Mouse (Mus musculus) G1E-ER4 (cell line): Measurements from ENCODE around the gene Zbtb22. TPM values are rescaled to one million over a fixed set of nuclear protein-coding genes. Genes with fewer than 3 reads are reported as not detected.

Source experiments
- GATA1 ChIP-seq: IDR thresholded peaks from one replicate; pipeline ENCODE4 v1.8.0; 2012; ENCODE audit warnings: low read length, inconsistent platforms
- polyA plus RNA-seq: library from polyadenylated mRNA; stranded (reverse); fragments of >175 nt; gene quantifications from 2 replicates; pipeline ENCODE4 v1.2.3, GENCODE M21; 2012

Zbtb22 gene
- polyA plus RNA-seq, 1 experiment: 50.9 TPM

DNA sequence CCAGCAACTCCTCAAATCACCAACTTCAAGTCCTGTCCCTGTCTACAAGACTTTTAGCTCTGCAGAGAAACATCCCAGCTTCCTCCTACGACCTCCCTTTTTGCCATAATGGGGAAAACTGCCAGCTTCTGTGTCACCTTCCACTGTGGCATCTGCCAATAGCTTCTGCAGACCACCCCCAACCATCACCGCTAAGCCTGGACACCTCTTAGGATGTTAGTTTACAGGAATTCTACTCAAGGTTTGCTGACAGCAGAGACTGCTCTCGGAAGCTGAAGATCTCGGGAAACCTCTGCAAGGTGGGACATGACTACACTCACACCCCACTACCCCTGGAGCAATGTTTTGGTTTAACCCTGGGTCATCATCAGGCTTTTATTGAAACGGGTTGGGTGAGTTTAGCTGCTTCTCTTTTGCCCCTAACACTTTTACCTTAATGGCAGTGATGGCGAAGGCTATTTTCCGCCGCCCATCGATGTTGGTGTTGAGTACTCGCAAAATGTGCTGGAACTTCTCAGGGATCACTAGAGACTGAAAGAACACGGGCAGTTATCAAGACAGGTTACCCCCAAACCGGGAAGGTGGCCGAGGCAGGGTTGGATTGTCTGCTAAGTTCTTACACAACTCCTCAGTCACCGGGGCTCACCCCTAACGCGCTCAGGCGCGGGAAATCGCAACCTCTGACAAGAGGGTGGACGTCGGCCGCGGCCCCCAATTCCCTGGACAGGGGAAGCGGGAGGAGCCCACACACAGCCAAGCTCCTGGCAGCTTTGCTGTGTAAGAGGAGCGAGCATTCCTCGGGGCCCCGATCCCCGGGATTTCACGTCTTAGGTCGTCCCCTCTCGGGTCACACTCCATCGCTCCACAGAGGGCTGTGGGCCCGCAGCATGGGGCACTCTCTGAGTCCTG, 39.2 kb downstream of the Zbtb22 start:
- TF ChIP-seq GATA1: no peak

DNA sequence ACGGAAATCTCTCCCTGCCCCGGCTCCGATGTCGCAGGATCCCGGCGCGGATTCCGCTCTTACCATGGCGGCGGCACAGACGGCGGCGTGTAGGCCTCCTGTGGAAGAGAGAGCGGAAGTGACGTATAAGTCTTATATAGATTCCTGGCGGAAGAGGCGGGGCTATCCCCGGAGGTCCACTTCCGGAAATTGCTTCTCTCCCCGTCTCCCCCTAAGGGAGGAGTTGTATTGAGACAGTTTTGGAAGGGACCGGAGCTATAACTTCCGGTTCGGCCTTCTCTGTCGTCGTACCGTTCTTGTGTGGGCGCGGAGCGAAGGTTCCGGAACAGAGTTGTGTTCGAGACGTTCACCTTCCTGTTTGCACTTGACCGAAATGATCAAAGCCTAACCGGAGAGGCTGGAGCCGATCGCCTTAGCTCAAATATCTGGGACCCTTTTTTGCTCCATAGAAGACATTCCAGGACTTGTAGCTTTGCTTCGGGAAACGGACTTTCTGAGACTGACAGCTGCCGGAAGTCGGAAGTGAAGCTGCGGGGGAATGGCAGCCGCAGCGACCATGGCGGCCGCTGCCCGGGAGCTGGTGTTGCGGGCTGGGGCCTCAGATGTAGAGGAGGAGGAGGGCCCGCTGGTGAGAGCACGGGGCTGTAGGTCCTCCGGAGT, 40.0 kb downstream of the Zbtb22 start, which contains the start of the genes Vps52 and Rps18:
TSS of gene Vps52 (plus strand) at position 258 of the 660 bp plus-strand sequence.
TSS of gene Rps18 (minus strand) at position 447 of the 660 bp plus-strand sequence.
- no peak for TF ChIP-seq GATA1

DNA sequence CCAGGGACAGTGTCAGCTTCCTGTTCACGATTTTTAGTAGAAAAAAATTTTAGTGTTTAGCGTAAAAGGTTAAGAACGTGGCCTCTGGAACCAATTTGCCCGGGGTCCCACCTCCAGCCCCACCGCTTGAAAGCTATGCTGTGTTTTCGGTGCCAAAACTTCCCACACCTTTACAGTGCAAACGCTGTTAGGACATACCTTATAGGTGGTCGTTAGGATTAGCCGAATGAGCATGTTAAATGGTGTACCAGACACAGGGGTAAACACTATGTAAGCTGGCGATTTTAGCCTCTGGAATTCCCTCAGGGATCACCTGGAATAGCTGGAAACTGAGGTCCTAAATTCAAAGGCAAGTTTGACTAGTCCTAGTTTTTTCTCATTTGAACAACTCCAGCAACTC, 40.6 kb downstream of the Zbtb22 start:
- TF ChIP-seq GATA1: no peak

DNA sequence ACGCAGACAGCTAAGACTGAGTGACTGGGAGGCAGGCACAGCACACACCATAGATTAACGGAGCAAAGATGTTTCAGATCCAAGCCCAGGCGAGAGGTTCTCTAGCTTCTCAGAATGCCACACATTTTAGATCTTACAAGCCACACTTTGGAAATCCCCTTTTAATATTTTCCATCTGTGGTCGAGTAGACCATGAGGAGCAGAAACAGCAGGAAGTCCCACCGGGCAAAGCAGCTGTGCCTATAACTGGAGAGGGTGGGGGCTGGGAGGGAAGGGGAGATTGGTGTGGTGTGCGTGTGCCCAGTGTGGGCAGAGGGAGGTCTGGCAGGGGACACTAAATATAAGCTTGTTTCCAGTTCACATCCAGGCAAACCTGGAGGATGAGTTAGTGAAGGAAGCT, 41.8 kb downstream of the Zbtb22 start:
- TF ChIP-seq GATA1: no peak

DNA sequence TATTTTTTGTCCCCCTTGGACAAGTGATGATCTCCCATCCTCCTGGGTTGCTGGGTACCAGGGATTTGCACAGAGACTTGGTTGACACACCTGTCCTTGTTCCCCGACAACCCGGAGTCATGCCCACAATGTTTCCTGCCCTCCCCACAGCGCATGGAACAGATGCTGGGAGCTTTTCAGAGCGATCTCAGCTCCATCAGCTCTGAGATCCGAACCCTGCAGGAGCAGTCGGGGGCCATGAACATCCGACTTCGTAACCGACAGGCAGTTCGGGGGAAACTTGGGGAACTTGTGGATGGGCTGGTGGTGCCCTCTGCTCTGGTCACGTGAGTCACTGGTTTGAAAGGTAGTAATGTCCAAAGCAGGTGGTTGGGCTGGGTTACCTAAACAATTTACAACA, 42.7 kb downstream of the Zbtb22 start:
- no peak for TF ChIP-seq GATA1

DNA sequence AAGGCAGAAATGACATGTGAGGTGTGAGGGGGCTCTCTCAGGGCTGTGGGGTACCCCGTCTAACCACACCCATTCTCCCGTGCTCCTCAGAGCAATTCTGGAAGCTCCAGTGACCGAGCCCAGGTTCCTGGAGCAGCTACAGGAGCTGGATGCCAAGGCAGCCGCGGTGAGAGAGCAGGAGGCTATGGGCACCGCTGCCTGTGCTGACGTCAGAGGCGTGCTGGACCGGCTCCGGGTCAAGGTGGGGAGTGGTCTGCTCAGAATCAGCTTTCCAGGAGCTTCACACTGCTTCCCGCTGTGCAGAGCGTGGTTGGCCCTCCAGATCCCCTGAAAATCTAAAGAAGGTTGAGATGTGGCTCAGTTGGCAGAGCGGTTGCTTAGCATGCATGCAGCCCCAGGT, 43.4 kb downstream of the Zbtb22 start:
- no peak for TF ChIP-seq GATA1

DNA sequence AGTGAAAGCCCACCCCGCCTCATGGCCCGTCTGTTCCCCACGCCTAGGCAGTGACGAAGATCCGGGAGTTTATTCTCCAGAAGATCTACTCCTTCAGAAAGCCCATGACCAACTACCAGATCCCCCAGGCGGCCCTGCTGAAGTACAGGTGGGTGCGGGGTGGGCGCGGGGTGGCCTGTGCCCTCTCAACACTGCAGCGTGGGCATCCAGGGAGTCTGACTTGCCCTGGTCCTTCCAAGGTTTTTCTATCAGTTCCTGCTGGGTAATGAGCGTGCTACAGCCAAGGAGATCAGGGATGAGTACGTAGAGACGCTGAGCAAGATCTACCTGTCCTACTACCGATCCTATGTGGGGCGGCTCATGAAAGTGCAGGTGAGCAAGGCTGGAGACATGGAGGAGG, 44.2 kb downstream of the Zbtb22 start:
- TF ChIP-seq GATA1: no peak

DNA sequence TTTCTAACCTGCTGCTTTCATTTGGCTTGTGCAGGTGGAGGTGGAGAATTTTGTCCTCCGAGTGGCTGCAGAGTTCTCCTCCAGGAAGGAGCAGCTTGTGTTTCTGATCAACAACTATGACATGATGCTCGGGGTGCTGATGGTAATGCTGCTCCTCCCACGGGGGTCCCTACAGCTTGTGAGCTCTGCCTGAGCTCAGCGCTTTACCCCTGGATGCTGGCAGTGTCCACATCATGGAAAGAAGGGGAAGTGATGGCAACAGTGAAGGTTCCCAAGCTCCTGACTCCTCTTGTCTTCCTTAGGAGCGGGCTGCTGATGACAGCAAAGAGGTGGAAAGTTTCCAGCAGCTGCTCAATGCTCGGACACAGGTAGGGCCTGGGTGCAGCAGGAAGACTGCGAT, 47.2 kb downstream of the Zbtb22 start:
- no peak for TF ChIP-seq GATA1

DNA sequence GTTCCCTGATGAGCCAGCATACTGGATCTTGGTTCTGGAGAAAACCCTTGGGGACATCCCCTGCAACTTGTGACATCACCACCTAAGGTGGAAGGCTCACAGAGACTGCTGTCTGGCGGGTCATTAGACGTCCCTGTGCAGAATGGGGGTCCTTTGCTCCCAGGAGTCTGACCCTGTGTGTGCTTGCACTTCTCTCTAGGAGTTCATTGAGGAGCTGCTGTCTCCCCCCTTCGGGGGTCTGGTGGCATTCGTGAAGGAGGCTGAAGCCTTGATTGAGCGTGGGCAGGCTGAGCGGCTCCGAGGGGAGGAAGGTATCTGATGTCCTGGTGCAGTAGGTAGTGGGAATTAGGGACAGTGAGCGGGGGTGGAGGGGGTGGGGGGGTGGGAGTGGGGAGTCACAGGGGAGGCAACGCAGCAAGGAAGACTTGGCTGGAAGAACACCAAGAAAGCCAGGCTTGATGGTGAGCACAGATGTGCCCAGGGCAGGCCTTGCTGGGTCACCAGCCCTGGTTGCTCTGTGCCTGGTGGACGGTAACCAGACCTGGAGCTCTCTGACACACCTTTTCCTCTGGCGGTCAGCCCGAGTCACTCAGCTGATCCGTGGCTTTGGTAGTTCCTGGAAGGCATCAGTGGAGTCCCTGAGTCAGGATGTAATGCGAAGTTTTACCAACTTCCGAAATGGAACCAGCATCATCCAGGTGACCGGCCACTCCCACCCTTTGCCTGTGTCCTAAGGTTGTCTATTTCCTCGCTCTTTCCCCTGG, 49.6 kb downstream of the Zbtb22 start:
- no peak for TF ChIP-seq GATA1

DNA sequence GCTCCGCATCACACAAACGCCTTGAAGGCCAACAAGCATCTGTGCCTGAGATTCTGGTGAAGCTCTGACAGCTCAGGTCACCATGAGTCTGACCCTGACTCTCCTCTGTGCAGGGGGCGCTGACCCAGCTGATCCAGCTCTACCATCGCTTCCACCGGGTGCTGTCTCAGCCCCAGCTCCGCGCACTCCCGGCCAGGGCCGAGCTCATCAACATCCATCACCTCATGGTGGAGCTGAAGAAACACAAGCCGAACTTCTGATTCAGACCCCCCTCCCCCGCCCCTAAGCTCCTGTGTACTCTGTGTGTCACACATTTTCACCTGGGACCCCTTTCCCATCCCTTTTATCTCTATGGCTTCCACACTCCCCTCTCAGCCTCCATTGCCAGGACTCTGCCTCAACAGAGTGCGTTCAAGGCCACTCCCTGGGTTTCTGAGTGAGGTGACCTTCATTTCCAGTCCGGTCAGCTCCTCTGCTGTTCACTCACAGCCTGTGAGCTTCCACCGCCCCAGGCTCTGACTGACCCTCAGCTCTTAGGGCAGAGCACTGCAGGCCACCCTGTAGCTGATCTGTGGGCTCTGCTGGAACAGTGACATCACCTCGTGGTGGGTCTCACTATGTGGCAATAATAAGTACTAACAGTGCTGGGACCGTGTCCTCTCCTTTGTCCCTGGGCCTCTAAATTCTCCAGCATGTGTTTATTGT, 50.3 kb downstream of the Zbtb22 start:
- no peak for TF ChIP-seq GATA1

DNA sequence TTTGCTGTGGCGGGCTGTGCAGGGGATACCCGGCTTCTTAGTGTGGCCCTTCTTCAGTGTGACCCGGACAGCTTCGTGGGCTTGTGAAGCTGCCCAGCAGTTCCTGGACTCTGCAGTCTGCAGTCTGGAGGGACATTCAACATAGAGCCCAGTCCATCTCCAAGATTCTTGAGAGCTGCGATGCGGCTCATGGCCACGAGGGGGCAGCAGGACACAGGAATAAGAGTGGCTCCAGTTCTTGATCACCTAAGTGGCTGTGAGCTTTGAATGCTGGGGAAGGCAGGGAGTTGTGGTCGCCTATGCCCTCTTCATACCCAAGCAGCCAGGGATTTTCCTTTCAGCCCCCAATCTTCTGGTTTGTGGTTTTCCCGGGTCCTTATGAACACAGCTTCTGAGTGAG, 52.8 kb downstream of the Zbtb22 start:
- no peak for TF ChIP-seq GATA1

Other genes starting within 250 kb of the Zbtb22 start
- gene Hnrnpm, start 229.0 kb upstream of the Zbtb22 start, polyA plus RNA-seq: 1,122 and 1,843 TPM in 2 replicates
- gene March2, start 197.2 kb upstream of the Zbtb22 start, polyA plus RNA-seq: 19.8 and 42.0 TPM in 2 replicates
- gene Rab11b, start 155.4 kb upstream of the Zbtb22 start, polyA plus RNA-seq: 99.8 and 157 TPM in 2 replicates
- gene Angptl4, start 134.1 kb upstream of the Zbtb22 start, polyA plus RNA-seq: not detected in 2 replicates
- gene Kank3, start 105.4 kb upstream of the Zbtb22 start, polyA plus RNA-seq: 6.9 and 7.2 TPM in 2 replicates
- 1,425 and 5,080 TPM in 2 replicates for gene Rps28, start 91.3 kb upstream of the Zbtb22 start, polyA plus RNA-seq
- gene Ndufa7, start 91.3 kb upstream of the Zbtb22 start, polyA plus RNA-seq: 678 and 952 TPM in 2 replicates
- gene Cd320, start 72.8 kb upstream of the Zbtb22 start, polyA plus RNA-seq: 9.3 and 14.4 TPM in 2 replicates
- not detected in 2 replicates for gene Gm7029, start 42.1 kb upstream of the Zbtb22 start, polyA plus RNA-seq
- 88.1 and 95.0 TPM in 2 replicates for gene Kifc1, start 25.2 kb upstream of the Zbtb22 start, polyA plus RNA-seq
- not detected in 2 replicates for gene Platr17, start 10.8 kb upstream of the Zbtb22 start, polyA plus RNA-seq
- gene Daxx, start 6.5 kb upstream of the Zbtb22 start, polyA plus RNA-seq: 57.5 and 59.5 TPM in 2 replicates
- gene Tapbp, start within 50 bp of the Zbtb22 start, polyA plus RNA-seq: 77.2 and 82.0 TPM in 2 replicates
- gene Rgl2, start 13.6 kb downstream of the Zbtb22 start, polyA plus RNA-seq: 93.1 and 127 TPM in 2 replicates
- 358 and 374 TPM in 2 replicates for gene Pfdn6, start 24.4 kb downstream of the Zbtb22 start, polyA plus RNA-seq
- gene Wdr46, start 24.8 kb downstream of the Zbtb22 start, polyA plus RNA-seq: 165 and 186 TPM in 2 replicates
- 11.6 and 14.2 TPM in 2 replicates for gene B3galt4, start 35.6 kb downstream of the Zbtb22 start, polyA plus RNA-seq
- gene Vps52, start 39.9 kb downstream of the Zbtb22 start, polyA plus RNA-seq: 64.7 and 68.2 TPM in 2 replicates
- gene Rps18, start 40.1 kb downstream of the Zbtb22 start, polyA plus RNA-seq: 364 and 1,526 TPM in 2 replicates
- gene H2-K1, start 84.4 kb downstream of the Zbtb22 start, polyA plus RNA-seq: not detected in 2 replicates
- gene Ring1, start 108.8 kb downstream of the Zbtb22 start, polyA plus RNA-seq: 56.3 and 62.8 TPM in 2 replicates
- 64.0 and 94.1 TPM in 2 replicates for gene H2-Ke6, start 112.2 kb downstream of the Zbtb22 start, polyA plus RNA-seq
- gene Slc39a7, start 115.8 kb downstream of the Zbtb22 start, polyA plus RNA-seq: 98.4 and 100 TPM in 2 replicates
- 176 and 194 TPM in 2 replicates for gene Rxrb, start 115.9 kb downstream of the Zbtb22 start, polyA plus RNA-seq
- 0.96 and 1.5 TPM in 2 replicates for gene Col11a2, start 123.5 kb downstream of the Zbtb22 start, polyA plus RNA-seq
- not detected in 2 replicates for gene H2-Oa, start 176.4 kb downstream of the Zbtb22 start, polyA plus RNA-seq
- 2.0 and 2.6 TPM in 2 replicates for gene H2-DMa, start 203.6 kb downstream of the Zbtb22 start, polyA plus RNA-seq
- gene Brd2, start 206.7 kb downstream of the Zbtb22 start, polyA plus RNA-seq: 215 and 310 TPM in 2 replicates
- not detected in 2 replicates for gene H2-DMb2, start 227.4 kb downstream of the Zbtb22 start, polyA plus RNA-seq
- gene H2-DMb1, start 237.2 kb downstream of the Zbtb22 start, polyA plus RNA-seq: 0.10 TPM in 1 of 2 replicates, not detected in the other